ENCODE assay signal across 26 mouse cellular contexts in genomic region chr1:157068316-157068715, GRCm38 (mm10). TPM values are rescaled to one million over a fixed set of nuclear protein-coding genes. Genes with fewer than 3 reads are reported as not detected.
DNase-seq lines count a peak whose midpoint lies in the region; ATAC-seq and TF ChIP-seq lines count a peak whose summit lies in the region.
"Had no signal": no experiment of that assay in that cellular context is flagged by ENCODE, and none has a peak within 500 bp of the region (broad histone marks: within the 10 kb centered on the region; RNA-seq: fewer than 3 reads in every experiment).

No protein-coding gene starts in this region.

- H3K27me3 ChIP-seq in heart, embryonic 10.5 days (ENCODE audit: insufficient read depth, poor library complexity, severe bottlenecking), result no peaks in the 10 kb centered on the region
- no peaks in the 10 kb centered on the region for H3K27me3 ChIP-seq in kidney, adult 2 months (replicated peaks; ENCODE audit: control insufficient read depth, insufficient read depth, low read length)
- no peaks in the 10 kb centered on the region for H3K27me3 ChIP-seq in kidney, embryonic 16.5 days (ENCODE audit: insufficient read depth, low read length)
- H3K27me3 ChIP-seq in C2C12 (ENCODE audit: control insufficient read depth, insufficient read depth, insufficient read length) (no peaks in the 10 kb centered on the region), myocyte (ENCODE audit: control insufficient read depth, insufficient read depth, insufficient read length) (no peaks in the 10 kb centered on the region)
- H3K27me3 ChIP-seq: CH12.LX, Patski had no signal

- H3K9me3 ChIP-seq in heart, embryonic 10.5 days, result no peaks in the 10 kb centered on the region
- H3K9me3 ChIP-seq in kidney, embryonic 16.5 days (ENCODE audit: low read length), result no peaks in the 10 kb centered on the region
- H3K9me3 ChIP-seq: G1E had no signal

- H3ac ChIP-seq in C2C12 (ENCODE audit: control insufficient read depth, insufficient read length, low read depth) (no peak overlapping the region), myocyte (ENCODE audit: control insufficient read depth, insufficient read length) (no peak overlapping the region)

- 0 out of 2 replicates have a peak overlapping the region, but pooled peaks have one; percentile 29 for H3K27ac ChIP-seq in heart, embryonic 10.5 days
- H3K27ac ChIP-seq in kidney, adult 2 months (ENCODE audit: insufficient read depth, low read depth, low read length), result peak overlapping the region; percentile 64; the same call in 1 of the 2 replicates
- no peak overlapping the region for H3K27ac ChIP-seq in kidney, embryonic 16.5 days (ENCODE audit: low read length)
- H3K27ac ChIP-seq in layer of hippocampus, adult 2 months, result no peak overlapping the region

- H3K9ac ChIP-seq in kidney, embryonic 16.5 days (replicated peaks; ENCODE audit: low read length), result no peak overlapping the region

- no peak for DNase-seq in heart, embryonic 10.5 days (ENCODE audit: low spot score)
- DNase-seq in heart, adult 9 months (ENCODE audit: low spot score in 2 of 2), result no peak
- peak; percentile 27 for DNase-seq in kidney, adult 2 months
- no peak for DNase-seq in B cell, adult 2 months
- DNase-seq in layer of hippocampus, adult 2 months (ENCODE audit: low spot score in 2 of 2), result no peak
- DNase-seq: adrenal gland, adult 2 months; adrenal gland, adult 8-10 months; adrenal gland, postnatal 10 days; adrenal gland, postnatal 14 days; adrenal gland, postnatal 25 days; adrenal gland, postnatal 36 days; cerebellum, adult 11 months; cerebellum, adult 11-12 months; cerebellum, adult 18-20 months; cerebellum, adult 2 months had no signal

- no peaks in the 10 kb centered on the region for H3K79me2 ChIP-seq in C2C12 (ENCODE audit: control insufficient read depth, insufficient read depth)
- no peaks in the 10 kb centered on the region for H3K79me2 ChIP-seq in myocyte (ENCODE audit: control insufficient read depth, insufficient read depth)

- no peaks in the 10 kb centered on the region for H3K79me3 ChIP-seq in C2C12 (ENCODE audit: low read depth)

- H3K4me1 ChIP-seq in heart, embryonic 10.5 days, result peaks cover 16% of the 10 kb centered on the region
- H3K4me1 ChIP-seq in kidney, adult 2 months (ENCODE audit: control insufficient read depth, insufficient read depth, low read length), result peaks cover 7% of the 10 kb centered on the region; the same call in 1 of the 2 replicates
- 0 out of 2 replicates have a peak, but pooled peaks cover 4% of the 10 kb centered on the region for H3K4me1 ChIP-seq in kidney, embryonic 16.5 days (ENCODE audit: insufficient read depth, low read length)

- ATAC-seq in kidney, embryonic 16.5 days (ENCODE audit: low FRiP score, low TSS enrichment), result no peak
- ATAC-seq: activated CD4-positive, CD25-positive, alpha-beta regulatory T cell, adult 4 months; Patski had no signal

- no peak overlapping the region for H3K4me2 ChIP-seq in kidney, embryonic 16.5 days (replicated peaks; ENCODE audit: low read depth, low read length)
- H3K4me2 ChIP-seq in myocyte (ENCODE audit: low read depth), result peak overlapping the region; percentile 20

- H3K4me3 ChIP-seq in heart, embryonic 10.5 days, result no peak overlapping the region
- no peak overlapping the region for H3K4me3 ChIP-seq in kidney, adult 2 months (ENCODE audit: insufficient read depth, low read depth, low read length)
- no peak overlapping the region for H3K4me3 ChIP-seq in kidney, embryonic 16.5 days (ENCODE audit: low read length)
- H3K4me3 ChIP-seq in C2C12 (ENCODE audit: insufficient read depth, poor library complexity, severe bottlenecking) (no peak overlapping the region), myocyte (no peak overlapping the region)
- no peak overlapping the region for H3K4me3 ChIP-seq in layer of hippocampus, adult 2 months

- no peak for TF ChIP-seq POLR2A in kidney, adult 2 months (IDR thresholded peaks at IDR 0.05; ENCODE audit: low read depth, low read length)
- no peak for TF ChIP-seq POLR2A in myocyte (IDR thresholded peaks at IDR 0.05; ENCODE audit: insufficient read length, low read depth)

- TF ChIP-seq CTCF in kidney, adult 2 months (conservative IDR thresholded peaks at IDR 0.05; ENCODE audit: insufficient read depth, insufficient read length, low read depth, low read length), result no peak
- TF ChIP-seq CTCF in C2C12 (IDR thresholded peaks at IDR 0.05; ENCODE audit: control insufficient read depth, insufficient read depth, insufficient read length), result no peak
- no peak for TF ChIP-seq CTCF in layer of hippocampus, adult 2 months (conservative IDR thresholded peaks at IDR 0.05)

- no peaks in the 10 kb centered on the region for H3K36me3 ChIP-seq in heart, embryonic 10.5 days
- H3K36me3 ChIP-seq in kidney, adult 2 months (ENCODE audit: control insufficient read depth, insufficient read depth, low read length), result no peaks in the 10 kb centered on the region
- H3K36me3 ChIP-seq in kidney, embryonic 16.5 days (ENCODE audit: insufficient read depth, low read length), result no peaks in the 10 kb centered on the region
- H3K36me3 ChIP-seq in C2C12 (ENCODE audit: control insufficient read depth, insufficient read depth), result no peaks in the 10 kb centered on the region
- no peaks in the 10 kb centered on the region for H3K36me3 ChIP-seq in myocyte (ENCODE audit: control insufficient read depth, insufficient read depth)
- H3K36me3 ChIP-seq: G1E had no signal

TF ChIP-seq in C2C12, 6 proteins besides CTCF, POLR2A, EP300 and RAD21:
- no peak for TF ChIP-seq CEBPB (IDR thresholded peaks at IDR 0.05; ENCODE audit: low read depth)
- TF ChIP-seq MYOD1 (IDR thresholded peaks at IDR 0.05; ENCODE audit: control insufficient read depth, insufficient read length, low read depth), result peak; percentile 69
- TF ChIP-seq MAX (IDR thresholded peaks at IDR 0.05), result no peak
- no peak for TF ChIP-seq USF1 (IDR thresholded peaks at IDR 0.05; ENCODE audit: low read depth)
- no peak for TF ChIP-seq MYOG (IDR thresholded peaks at IDR 0.05; ENCODE audit: control insufficient read depth, extremely low read depth, insufficient read length)
- TF ChIP-seq FOSL1 (IDR thresholded peaks at IDR 0.05; ENCODE audit: insufficient read depth, low read length, poor library complexity, severe bottlenecking), result no peak
TF ChIP-seq in C2C12: peak in this region for 1.

TF ChIP-seq in myocyte, 11 proteins besides CTCF, POLR2A, EP300 and RAD21:
- TF ChIP-seq REST (IDR thresholded peaks at IDR 0.05; ENCODE audit: insufficient read depth, insufficient read length) (no peak), SRF (IDR thresholded peaks at IDR 0.05; ENCODE audit: control insufficient read depth, insufficient read length, low read depth) (no peak), MYOG (IDR thresholded peaks at IDR 0.05; ENCODE audit: control insufficient read depth in 1 of 3, insufficient read depth in 1 of 3, insufficient read length in 2 of 3, low read depth in 2 of 3) (peak in 1 of 3 experiments; percentile 49), CEBPB (IDR thresholded peaks at IDR 0.05; ENCODE audit: insufficient read depth, poor library complexity, severe bottlenecking) (no peak), MYOD1 (IDR thresholded peaks at IDR 0.05; ENCODE audit: control insufficient read depth in 1 of 3, insufficient read length in 2 of 3, low read depth in 2 of 3) (peak; percentile 83 to 92 (median 84)), USF1 (IDR thresholded peaks at IDR 0.05; ENCODE audit: low read depth) (no peak), TCF3 (IDR thresholded peaks at IDR 0.05; ENCODE audit: insufficient read length, low read depth) (no peak), MAX (IDR thresholded peaks at IDR 0.05; ENCODE audit: low read depth) (no peak), E2F4 (IDR thresholded peaks at IDR 0.05; ENCODE audit: insufficient read depth) (no peak), TCF12 (IDR thresholded peaks at IDR 0.05; ENCODE audit: insufficient read depth, poor library complexity, severe bottlenecking) (peak; percentile 60), POLR2AphosphoS2 (IDR thresholded peaks at IDR 0.05; ENCODE audit: insufficient read length, low read depth) (no peak)

RNA-seq across cellular contexts. Expression of gene Tex35, which starts 40.2 kb away (rescaled TPM):
- polyA plus RNA-seq in heart, embryonic 10.5 days (2016; fragmentation: Nextera tagmentation; extraction: Ambion mirVana), result not detected in 2 replicates
- 0.12 and 0.13 TPM in 2 replicates for polyA plus RNA-seq in kidney, adult 2 months (2012; rRNA removed)
- polyA plus RNA-seq in kidney, embryonic 16.5 days (2015; fragmentation: Nextera tagmentation; extraction: Ambion mirVana), result 0.20 TPM in 1 of 2 replicates, not detected in the other
- polyA plus RNA-seq in C2C12 (2012; fragmentation: generic; extraction: Trizol), result not detected
- 0.30 TPM for polyA plus RNA-seq in myocyte (2012; fragmentation: generic; extraction: Trizol)
- not detected for total RNA-seq in layer of hippocampus, adult 2 months (2021)
- total RNA-seq: adrenal gland, adult 18-20 months; adrenal gland, adult 2 months; adrenal gland, adult 8-10 months; adrenal gland, postnatal 10 days; adrenal gland, postnatal 14 days; adrenal gland, postnatal 25 days; adrenal gland, postnatal 36 days; adrenal gland, postnatal 4 days; ES-E14; G1E; MEL had no signal
- polyA plus RNA-seq: adrenal gland, adult 2 months; cerebellum, adult 2 months; G1E had no signal

Comparison
In these comparisons a context has a peak if more than half of its experiments do, and no peak if none do; other contexts are left out.
1. H3K27ac ChIP-seq: peak in heart, embryonic 10.5 days (single experiment) and kidney, adult 2 months (single experiment); none in kidney, embryonic 16.5 days (single experiment) and layer of hippocampus, adult 2 months (single experiment).